Mouse (Mus musculus): ENCODE measurements around the gene Naa20. TPM values are rescaled to one million over a fixed set of nuclear protein-coding genes. Genes with fewer than 3 reads are reported as not detected.
A peak's percentile ranks its signal among the peaks of the same experiment; 100 is the strongest.

The Naa20 gene
- polyA plus RNA-seq, 1 experiment from 2014 or later: 118 TPM

GRCm38 (mm10) chr2:145936975-145937374 is 35.1 kb downstream of the Naa20 start:
- Histone ChIP-seq H3K36me3 (ENCODE audit: insufficient read depth, low read length) (no peaks in the 10 kb centered on the region), H3K4me2 (replicated peaks; ENCODE audit: low read depth, low read length) (no peak overlapping the region), H3K4me1 (ENCODE audit: insufficient read depth, low read depth, low read length) (peaks cover 8% of the 10 kb centered on the region; the same call in 1 of the 2 replicates), H3K4me3 (ENCODE audit: low read depth, low read length) (no peak overlapping the region), H3K9ac (replicated peaks; ENCODE audit: low read depth) (no peak overlapping the region), H3K9me3 (ENCODE audit: low read length) (no peaks in the 10 kb centered on the region), H3K27ac (ENCODE audit: low read length) (no peak overlapping the region), H3K27me3 (replicated peaks; ENCODE audit: insufficient read depth, low read length) (no peaks in the 10 kb centered on the region)
- 69% methylated on average over 8 of the region's 8 CpGs for WGBS
- TF ChIP-seq CTCF (IDR thresholded peaks at IDR 0.05) (no peak), EP300 (IDR thresholded peaks at IDR 0.05) (no peak)
- DNase-seq (ENCODE audit: low spot score): no peak
- ATAC-seq: no peak

- ATAC-seq (peak; percentile 70), DNase-seq (ENCODE audit: low spot score) (peak; percentile 43)
- Histone ChIP-seq H3K9ac (replicated peaks; ENCODE audit: low read depth) (no peak overlapping the region), H3K27ac (ENCODE audit: low read length) (no peak overlapping the region), H3K36me3 (ENCODE audit: insufficient read depth, low read length) (no peaks in the 10 kb centered on the region), H3K4me3 (ENCODE audit: low read depth, low read length) (no peak overlapping the region), H3K27me3 (replicated peaks; ENCODE audit: insufficient read depth, low read length) (no peaks in the 10 kb centered on the region), H3K4me2 (replicated peaks; ENCODE audit: low read depth, low read length) (no peak overlapping the region), H3K4me1 (ENCODE audit: insufficient read depth, low read depth, low read length) (no peaks in the 10 kb centered on the region), H3K9me3 (ENCODE audit: low read length) (no peaks in the 10 kb centered on the region)
- 39% methylated on average over 3 of the region's 3 CpGs for WGBS
- peak; percentile 85 for TF ChIP-seq EP300 (IDR thresholded peaks at IDR 0.05)
- no peak for TF ChIP-seq CTCF (IDR thresholded peaks at IDR 0.05)
Observed at GRCm38 (mm10) chr2:145941403-145941802, 39.5 kb downstream of the Naa20 start.

- ATAC-seq (no peak), DNase-seq (ENCODE audit: low spot score) (no peak)
- no peak overlapping the region for H3K9ac ChIP-seq (replicated peaks; ENCODE audit: low read depth)
- H3K27me3 ChIP-seq (replicated peaks; ENCODE audit: insufficient read depth, low read length): no peaks in the 10 kb centered on the region
- H3K4me1 ChIP-seq (ENCODE audit: insufficient read depth, low read depth, low read length): no peaks in the 10 kb centered on the region
- H3K27ac ChIP-seq (ENCODE audit: low read length): no peak overlapping the region
- H3K4me3 ChIP-seq (ENCODE audit: low read depth, low read length): no peak overlapping the region
- no peak for TF ChIP-seq CTCF (IDR thresholded peaks at IDR 0.05)
- no peak for TF ChIP-seq EP300 (IDR thresholded peaks at IDR 0.05)
- 81% methylated on average over 3 of the region's 3 CpGs for WGBS
- no peak overlapping the region for H3K4me2 ChIP-seq (replicated peaks; ENCODE audit: low read depth, low read length)
- H3K36me3 ChIP-seq (ENCODE audit: insufficient read depth, low read length): no peaks in the 10 kb centered on the region
- no peaks in the 10 kb centered on the region for H3K9me3 ChIP-seq (ENCODE audit: low read length)
Observed at GRCm38 (mm10) chr2:145944286-145944685, 42.4 kb downstream of the Naa20 start.

GRCm38 (mm10) chr2:145948402-145948954 is 46.6 kb downstream of the Naa20 start:
- Histone ChIP-seq H3K4me3 (ENCODE audit: low read depth, low read length) (no peak overlapping the region), H3K36me3 (ENCODE audit: insufficient read depth, low read length) (no peaks in the 10 kb centered on the region), H3K4me1 (ENCODE audit: insufficient read depth, low read depth, low read length) (no peaks in the 10 kb centered on the region), H3K4me2 (replicated peaks; ENCODE audit: low read depth, low read length) (no peak overlapping the region), H3K27ac (ENCODE audit: low read length) (no peak overlapping the region), H3K9me3 (ENCODE audit: low read length) (no peaks in the 10 kb centered on the region), H3K27me3 (replicated peaks; ENCODE audit: insufficient read depth, low read length) (no peaks in the 10 kb centered on the region), H3K9ac (replicated peaks; ENCODE audit: low read depth) (no peak overlapping the region)
- ATAC-seq (no peak), DNase-seq (ENCODE audit: low spot score) (no peak)
- TF ChIP-seq CTCF (IDR thresholded peaks at IDR 0.05) (no peak), EP300 (IDR thresholded peaks at IDR 0.05) (no peak)
- 73% methylated on average over 7 of the region's 7 CpGs for WGBS

GRCm38 (mm10) chr2:145949475-145950068 is 47.7 kb downstream of the Naa20 start:
- 55% methylated on average over 11 of the region's 11 CpGs for WGBS
- Histone ChIP-seq H3K9me3 (ENCODE audit: low read length) (no peaks in the 10 kb centered on the region), H3K27ac (ENCODE audit: low read length) (no peak overlapping the region), H3K4me2 (replicated peaks; ENCODE audit: low read depth, low read length) (no peak overlapping the region), H3K27me3 (replicated peaks; ENCODE audit: insufficient read depth, low read length) (no peaks in the 10 kb centered on the region), H3K9ac (replicated peaks; ENCODE audit: low read depth) (no peak overlapping the region), H3K4me1 (ENCODE audit: insufficient read depth, low read depth, low read length) (no peaks in the 10 kb centered on the region), H3K4me3 (ENCODE audit: low read depth, low read length) (no peak overlapping the region), H3K36me3 (ENCODE audit: insufficient read depth, low read length) (no peaks in the 10 kb centered on the region)
- TF ChIP-seq EP300 (IDR thresholded peaks at IDR 0.05) (no peak), CTCF (IDR thresholded peaks at IDR 0.05) (no peak)
- no peak for DNase-seq (ENCODE audit: low spot score)
- ATAC-seq: no peak

- no peaks in the 10 kb centered on the region for H3K36me3 ChIP-seq (ENCODE audit: insufficient read depth, low read length)
- WGBS: 31% methylated on average over 10 of the region's 10 CpGs
- H3K27ac ChIP-seq (ENCODE audit: low read length): no peak overlapping the region
- H3K4me3 ChIP-seq (ENCODE audit: low read depth, low read length): no peak overlapping the region
- ATAC-seq (no peak), DNase-seq (ENCODE audit: low spot score) (no peak)
- no peaks in the 10 kb centered on the region for H3K4me1 ChIP-seq (ENCODE audit: insufficient read depth, low read depth, low read length)
- no peak overlapping the region for H3K9ac ChIP-seq (replicated peaks; ENCODE audit: low read depth)
- TF ChIP-seq EP300 (IDR thresholded peaks at IDR 0.05) (no peak), CTCF (IDR thresholded peaks at IDR 0.05) (no peak)
- no peak overlapping the region for H3K4me2 ChIP-seq (replicated peaks; ENCODE audit: low read depth, low read length)
- H3K9me3 ChIP-seq (ENCODE audit: low read length): no peaks in the 10 kb centered on the region
- H3K27me3 ChIP-seq (replicated peaks; ENCODE audit: insufficient read depth, low read length): no peaks in the 10 kb centered on the region
Observed at GRCm38 (mm10) chr2:145950239-145950638, 48.3 kb downstream of the Naa20 start.

Measured in lung, postnatal 0 days (tissue).